Mouse (Mus musculus): Measurements from ENCODE around the gene Tldc2.

The Tldc2 gene

DNA sequence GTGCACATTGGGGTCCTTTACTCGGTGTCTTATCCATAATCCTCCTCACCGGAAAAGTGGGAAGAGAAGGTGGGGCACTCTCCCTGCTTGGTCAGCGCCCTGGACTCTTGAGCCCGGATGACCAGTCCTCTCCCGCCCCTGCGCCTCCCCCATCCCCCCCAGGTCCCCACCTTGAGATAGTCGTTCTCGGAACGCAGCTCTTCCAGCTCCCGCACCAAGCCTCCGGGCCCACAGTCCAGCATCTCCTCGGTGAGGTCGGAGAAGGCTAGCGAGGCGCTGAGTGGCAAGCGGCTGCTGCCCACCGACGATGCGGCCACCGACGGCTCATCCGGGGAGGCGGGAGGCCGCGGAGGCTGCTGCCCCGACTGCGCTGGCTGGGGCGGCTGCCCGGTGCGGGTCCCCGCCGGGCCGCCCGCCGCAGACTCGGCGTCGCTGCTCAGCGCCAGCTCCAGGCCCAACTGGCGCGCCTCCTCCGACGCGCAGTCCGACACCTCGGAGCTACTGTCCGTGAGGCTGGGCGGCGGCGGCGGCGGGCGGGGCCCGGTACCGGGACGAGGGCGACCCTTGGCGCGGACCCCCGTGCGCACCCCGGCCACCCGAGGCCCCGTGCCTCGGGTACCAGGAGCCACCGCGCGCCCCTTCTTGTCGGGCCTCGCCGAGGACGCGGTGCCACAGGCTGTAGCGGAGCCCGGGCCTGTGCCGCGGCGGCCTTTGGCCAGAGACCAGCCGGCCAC is 8.6 kb upstream of the Tldc2 start:
- no peak for DNase-seq (ENCODE audit: low read depth, low spot score)

DNA sequence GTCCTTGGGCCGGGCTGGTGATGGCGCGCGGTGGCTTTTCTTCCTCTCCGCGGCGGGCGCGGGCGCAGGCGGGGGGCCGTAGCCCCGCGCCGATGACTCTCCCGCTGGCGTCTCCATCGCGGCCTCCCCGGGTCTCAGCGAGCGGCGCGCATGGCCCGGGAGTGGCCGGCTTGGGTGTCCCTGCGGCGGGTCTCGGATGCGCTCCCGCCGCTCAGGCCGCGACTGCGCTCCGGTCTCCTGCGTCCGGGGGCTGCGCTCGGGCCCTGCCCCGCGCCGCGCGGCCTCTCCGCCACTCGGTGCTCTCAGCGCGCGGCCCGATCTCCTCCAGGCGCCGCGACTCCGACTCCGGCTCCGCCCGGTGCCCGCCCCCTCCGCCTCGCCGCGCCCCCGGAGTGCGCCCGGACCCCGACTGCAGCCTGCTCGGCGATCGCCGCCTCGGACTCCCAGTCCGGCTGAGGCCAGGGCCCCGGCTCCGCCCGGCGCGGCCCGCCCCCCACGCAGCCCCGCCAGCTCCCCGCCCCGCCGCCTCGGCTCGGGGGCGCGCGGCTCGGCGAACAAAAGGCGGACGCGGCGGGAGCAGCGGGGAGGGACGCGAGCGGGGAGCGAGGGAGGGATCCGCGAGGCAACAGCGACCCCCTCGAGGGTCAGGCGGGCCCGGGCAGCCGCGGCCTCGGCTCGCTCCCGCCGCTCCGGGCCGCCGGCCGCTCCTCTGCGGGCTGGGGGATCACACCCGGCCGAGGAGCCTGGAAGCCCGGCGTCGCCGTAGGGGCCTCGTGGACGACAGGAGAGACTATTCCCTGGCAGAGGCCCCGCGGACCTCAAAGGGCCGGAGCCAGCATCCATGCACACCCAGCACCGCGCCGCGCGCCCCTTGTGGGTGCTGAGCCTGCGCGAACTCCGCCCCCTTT is 7.8 kb upstream of the Tldc2 start, which contains the start of gene Soga1:
Gene Soga1 (minus strand): TSS at position 462 of the 908 bp plus-strand sequence.
- peak; percentile 89 for DNase-seq (ENCODE audit: low read depth, low spot score)

DNA sequence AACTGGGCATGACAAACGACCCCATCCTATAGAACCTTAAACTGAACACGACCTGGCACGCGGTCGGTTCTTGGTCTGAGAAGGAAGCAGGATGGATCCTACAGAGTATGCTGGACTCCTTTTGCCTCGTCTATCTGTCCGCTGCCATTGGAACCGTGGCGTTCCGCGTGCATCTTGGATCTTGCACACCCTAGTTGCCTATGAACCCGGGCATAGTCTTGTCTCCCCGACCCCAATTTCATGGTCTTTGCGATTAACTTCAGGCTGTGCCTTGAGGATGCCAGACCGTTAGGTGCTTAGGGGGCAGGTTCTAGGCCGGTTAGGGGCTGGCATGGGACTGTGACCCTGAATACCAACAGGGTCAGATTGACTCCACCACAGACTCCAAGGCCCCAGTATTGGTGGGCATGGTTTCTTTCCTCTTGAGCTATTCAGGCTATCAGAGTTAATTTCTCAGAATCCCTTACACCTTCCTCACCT is 7.1 kb upstream of the Tldc2 start:
- DNase-seq (ENCODE audit: low read depth, low spot score), result no peak

DNA sequence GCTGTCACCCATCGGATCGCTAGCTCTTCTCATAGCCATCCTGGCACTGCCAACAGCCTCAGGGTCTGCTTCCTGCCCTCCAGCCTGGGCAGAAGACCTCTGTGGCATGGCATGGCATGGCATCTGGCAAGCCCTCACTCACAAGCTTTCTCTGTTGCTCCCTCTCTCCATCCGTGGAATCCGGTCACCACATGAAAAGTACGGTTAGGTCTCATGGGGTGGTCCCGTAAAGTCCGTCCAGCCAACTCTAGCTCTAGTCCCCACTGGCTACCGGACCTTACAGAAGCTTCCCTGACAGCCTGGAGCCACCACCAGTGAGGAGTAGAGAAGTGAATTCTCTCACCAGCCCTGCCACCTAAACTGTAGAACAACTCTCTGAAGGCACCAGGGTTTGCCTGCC is 5.5 kb upstream of the Tldc2 start:
- no peak for DNase-seq (ENCODE audit: low read depth, low spot score)

DNA sequence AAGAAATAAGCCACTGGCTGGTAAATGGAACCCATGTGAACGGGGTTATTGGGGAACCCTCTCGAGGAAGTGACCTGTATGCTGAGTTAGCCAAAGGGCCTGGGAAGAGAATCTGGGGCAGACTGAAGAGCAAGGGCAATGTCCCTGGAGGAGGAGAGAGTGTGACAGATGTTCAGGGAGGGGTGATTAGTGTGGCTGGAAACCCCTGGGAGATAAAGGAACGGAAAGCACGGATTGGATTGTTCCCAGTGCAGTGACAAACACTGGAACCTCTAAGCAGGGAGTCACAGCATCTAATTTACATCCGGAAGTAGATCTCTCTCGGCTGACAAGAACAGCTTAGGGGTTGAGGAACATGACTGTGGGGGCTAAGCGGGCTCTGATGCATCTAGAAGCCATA is 4.9 kb upstream of the Tldc2 start:
- DNase-seq (ENCODE audit: low read depth, low spot score), result peak; percentile 28

DNA sequence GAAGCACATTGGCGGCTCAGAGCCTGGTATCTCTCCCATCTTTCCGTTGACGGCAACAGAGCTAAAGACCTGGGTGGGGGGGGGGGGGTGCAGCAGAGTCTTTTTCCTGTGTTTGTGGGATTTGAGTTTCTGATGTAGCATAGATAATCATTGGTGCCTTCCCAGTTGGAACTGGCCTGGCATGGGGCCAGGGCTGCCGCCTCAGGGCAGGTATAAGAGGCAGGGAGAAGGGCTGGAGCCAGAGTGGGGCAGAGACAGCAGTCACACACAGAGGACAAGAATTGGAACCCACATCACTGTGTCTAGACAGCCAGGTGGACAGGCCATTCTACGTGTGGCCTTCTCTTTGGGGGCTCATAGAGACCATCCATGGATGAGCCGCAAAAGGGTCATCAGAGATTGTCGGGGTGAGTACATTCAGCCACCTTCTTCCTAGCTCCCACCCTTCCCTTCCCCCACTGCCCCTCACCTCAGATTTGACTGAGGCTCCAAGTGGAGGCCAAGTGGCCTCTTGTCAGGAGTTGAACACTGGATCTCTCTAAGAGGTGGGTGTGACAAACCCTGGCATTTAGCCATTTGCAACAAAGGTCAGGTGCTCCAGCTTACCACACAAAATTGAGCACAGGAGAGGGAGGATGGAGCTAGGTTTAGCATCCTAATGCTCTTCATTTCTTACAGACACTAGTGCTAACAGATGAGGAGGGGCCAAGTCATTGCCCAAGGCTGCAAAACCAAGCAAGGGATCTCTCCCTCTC is 1.8 kb upstream of the Tldc2 start:
- no peak for DNase-seq (ENCODE audit: low read depth, low spot score)

DNA sequence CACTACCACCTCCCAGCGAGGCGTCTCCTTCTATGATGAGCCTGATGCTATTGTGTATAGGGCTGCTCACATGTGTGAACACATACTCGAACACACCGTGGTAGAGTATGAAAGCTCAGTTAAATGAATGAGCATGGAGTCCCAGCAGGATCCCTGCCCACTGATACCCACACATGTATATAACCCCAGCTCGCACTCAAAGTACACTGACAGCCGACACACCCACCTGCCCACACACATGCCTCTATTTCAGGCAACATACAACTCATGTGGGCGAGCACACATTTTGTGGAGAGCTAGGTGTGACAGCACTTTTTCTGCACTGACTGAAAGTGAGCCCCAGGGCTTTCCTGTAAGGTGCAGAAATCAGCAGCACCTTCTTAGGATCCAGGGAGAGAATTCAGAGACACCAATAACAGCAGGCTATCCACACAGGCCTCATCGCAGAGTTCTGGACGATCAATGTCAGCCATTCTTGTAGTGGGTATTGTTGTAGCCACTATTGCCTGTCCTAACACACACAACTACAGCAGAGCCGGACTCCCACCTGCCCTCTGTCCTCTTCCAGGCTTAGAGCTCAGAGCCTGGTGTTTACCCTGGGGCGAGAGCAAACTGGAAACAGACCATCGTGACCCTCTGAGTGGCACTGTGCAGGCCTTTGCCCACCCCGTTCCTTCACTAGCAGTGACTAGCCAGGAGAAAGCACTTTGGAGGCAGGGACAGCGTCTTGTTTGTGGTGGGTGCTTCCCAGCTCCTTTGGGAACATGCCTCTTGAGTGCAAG is 872 bp downstream of the Tldc2 start:
- no peak for DNase-seq (ENCODE audit: low read depth, low spot score)

DNA sequence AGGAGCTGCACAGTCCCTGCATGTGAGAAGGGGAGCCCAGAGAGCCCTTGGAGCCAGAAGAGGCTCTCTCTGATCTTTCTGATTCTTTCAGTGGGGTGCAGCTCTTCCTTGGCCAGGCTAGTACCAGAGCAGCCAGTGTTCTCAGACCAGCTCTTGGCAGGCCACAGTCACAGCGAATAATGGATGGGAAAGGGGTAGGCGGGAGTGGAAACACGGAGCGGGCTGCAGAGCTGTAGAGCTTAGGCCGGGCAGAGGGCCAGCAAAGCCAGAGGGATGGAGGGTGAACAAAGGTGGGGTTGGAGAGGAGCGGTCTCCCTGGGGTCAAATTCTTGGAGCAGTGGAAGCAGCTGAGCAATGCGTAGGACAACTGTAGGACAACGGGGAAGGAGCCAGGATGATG is 5.2 kb downstream of the Tldc2 start:
- DNase-seq (ENCODE audit: low read depth, low spot score), result no peak

DNA sequence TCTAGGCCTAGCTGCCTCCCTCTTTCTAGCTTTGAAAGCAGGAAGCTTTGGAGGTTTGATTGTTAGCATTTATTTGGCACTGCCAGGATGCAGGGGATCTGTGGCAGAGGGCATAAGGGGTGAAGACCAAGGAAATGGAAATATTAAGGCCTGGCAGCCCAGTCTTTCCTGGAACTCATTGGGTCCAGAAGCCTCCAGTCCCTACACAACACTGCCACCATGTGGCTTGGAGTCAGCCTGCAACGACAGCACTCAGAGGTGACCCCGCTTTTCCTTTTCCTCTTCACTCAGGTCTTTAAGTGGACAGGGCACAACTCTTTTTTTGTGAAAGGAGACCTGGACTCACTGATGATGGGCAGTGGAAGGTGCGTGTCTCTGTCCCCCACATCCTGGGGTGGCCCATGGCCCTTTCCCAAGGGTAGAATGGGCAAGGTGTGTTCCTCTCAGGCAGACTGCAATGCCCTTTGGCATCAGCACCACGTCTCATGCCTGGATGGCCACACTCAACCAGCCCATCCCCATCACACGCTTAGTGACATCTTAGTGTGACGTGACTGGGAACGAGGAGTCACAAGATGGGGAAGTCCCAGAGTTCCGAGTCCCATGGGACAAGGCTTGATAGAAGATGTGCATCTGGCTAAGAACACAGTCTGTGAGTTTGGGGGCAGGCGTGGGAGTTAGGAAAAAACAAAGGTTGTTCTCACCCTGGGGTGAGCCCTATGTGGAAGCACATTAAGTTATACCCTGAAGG is 8.3 kb downstream of the Tldc2 start:
- DNase-seq (ENCODE audit: low read depth, low spot score), result peak; percentile 68

DNA sequence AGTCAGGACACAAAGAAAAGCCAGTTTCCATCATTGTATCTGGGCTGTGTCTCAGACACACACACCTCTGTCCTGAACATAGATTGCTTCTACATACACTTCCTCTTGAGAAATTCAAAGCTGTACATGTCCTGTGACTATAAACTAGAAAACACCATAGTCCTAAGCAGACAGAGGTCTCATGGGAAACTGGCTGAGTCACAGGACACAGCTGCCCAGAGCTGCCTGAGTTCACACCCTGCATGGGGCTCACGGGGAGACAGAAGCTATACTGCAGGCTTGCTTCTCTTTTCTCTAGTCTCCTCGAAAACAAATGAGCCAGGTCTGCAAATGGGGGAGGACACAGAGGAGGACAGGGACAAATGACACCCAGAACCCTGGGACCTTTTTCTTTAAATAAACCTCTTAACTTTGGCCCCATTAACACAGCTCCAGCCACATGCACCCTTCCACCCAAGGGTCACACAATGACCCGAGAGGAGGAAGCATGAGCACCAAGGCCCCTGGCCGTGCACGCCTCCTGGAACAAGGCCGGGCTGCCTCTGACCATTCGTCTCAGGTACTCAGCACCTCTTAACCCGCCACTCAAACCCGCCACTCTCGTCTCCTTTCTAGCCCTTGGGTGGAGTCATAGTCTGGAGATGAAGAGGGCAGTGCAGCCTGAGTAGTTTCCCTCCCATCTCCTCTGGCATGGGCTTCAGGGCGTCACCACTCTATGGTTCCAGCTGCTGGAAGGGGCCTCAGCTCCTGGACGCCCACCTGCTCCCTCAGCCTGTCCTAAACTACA is 12.9 kb downstream of the Tldc2 start:
- no peak for DNase-seq (ENCODE audit: low read depth, low spot score)

DNA sequence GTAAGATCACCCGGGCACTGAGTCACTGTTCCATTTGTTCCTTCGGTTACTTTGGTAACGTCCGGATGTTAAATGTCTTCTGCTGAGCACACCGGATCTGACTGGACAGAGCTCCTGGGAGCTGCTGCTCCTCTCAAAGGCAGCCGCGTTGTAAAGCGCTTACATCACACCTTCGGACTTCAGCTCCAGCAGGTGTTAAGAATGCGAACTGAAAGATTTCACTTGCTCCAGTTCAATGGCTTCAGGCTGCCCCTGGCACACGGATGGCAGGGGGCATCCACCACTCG is 13.4 kb downstream of the Tldc2 start:
- no peak for DNase-seq (ENCODE audit: low read depth, low spot score)

DNA sequence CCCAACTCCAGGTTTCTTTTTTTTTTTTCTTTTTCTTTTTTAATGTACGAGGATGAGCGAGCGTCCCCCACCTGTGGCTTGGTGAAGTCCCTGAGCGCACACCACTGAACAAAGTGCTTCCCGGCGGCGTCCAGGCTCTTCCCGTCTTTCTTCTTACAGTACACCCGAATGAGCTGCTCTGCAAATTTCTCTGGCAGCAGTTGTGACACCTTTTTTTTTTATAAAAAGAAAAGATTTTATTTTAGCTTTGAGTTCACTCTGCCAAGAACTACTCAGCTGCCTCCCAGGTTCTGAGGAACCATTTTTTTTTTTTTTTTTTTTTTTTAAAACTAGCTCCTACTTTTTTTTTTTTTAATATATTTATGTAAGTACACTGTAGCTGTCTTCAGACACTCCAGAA is 14.8 kb downstream of the Tldc2 start:
- DNase-seq (ENCODE audit: low read depth, low spot score), result no peak

DNA sequence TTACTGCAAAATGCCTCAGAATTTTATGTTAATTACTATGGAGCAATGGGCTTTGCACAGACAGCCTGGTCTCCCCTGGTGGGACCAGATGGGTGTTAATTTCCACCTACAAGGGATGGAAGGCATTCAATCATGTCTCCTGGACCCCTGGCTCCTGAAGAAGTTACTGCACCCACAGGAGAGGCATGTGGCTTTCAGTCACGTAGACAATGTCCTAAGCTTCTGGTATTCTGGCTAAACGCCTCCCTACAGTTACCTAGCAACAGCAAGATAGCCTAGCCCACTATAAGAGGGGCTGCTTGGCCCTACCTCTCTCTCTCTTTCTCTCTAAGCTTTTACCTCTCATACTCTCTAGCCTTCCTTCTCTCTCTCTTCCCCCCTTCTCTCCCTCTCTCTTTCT is 15.4 kb downstream of the Tldc2 start:
- no peak for DNase-seq (ENCODE audit: low read depth, low spot score)

DNA sequence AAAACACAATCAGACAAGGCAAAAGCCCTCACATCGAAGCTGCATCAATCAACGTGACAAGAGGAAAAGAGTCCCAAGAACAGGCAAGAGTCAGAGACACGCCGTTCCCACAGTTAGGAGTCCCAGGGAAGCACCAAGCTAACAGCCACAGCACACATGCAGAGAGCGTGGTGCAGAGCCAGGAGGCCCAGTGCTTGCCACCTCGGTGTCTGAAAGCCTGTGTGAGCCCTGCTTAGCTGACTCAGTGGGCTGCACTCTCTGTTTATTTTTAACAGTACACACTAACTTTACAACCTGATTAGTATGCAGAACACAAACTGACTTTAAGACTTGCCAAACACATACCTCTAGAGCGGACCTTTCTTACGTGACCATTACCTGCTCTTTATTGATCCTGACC is 17.6 kb downstream of the Tldc2 start:
- no peak for DNase-seq (ENCODE audit: low read depth, low spot score)

DNA sequence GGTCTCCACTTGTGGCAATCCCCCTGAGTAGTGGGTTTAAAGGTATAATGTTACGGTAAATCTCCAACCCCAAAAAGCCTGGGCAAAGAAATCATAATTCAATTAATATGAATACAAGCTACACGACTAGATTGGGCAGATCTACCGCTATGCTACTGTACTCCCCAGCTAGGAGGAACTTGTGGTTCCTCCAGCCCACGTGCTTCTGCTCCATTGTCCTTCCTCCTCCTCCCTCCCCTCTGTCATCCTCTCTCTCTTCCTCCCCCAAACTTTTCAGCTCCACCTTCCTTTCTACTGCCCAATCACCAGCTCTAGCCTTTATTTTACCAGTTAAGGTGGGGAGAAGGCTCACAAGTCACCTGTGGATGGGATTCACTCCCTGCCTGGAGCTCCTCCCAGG is 21.4 kb downstream of the Tldc2 start:
- no peak for DNase-seq (ENCODE audit: low read depth, low spot score)

DNA sequence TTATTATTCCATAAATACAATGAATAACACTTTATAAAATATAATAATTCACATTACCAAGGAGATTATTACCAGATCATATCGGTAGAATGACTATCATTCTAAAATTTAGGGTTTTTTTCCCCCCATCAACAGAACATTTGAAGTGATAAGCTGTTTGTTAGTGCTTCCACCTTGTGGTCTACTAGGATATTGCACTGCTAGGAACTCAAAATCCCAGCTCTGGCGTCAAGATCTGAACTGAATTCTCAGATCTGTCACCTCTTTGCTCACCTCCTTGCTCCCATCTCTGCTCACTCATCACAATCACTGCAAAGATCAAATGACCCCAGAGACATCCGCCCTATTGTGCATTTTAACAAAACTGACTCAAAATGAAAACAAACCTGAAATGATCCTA is 30.1 kb downstream of the Tldc2 start:
- DNase-seq (ENCODE audit: low read depth, low spot score), result peak; percentile 59

DNA sequence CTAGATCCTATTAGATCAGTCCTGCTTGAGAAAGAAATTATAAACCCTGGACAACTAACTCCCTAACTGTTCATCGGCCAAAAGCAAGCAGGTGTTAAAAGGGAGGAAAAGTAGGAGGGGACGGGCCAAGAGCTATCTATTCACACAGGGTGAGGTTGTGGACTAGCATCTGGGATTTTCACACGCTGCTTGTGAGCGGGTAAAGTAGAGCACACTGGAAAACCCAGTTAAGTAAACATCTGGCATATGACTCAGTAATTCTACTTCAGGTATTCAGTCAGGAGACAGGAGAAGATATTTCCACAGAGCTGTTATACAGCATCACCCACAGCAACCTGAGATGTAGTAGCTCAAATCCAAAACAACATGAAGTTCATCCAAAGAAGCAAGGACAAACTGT is 31.7 kb downstream of the Tldc2 start:
- DNase-seq (ENCODE audit: low read depth, low spot score), result no peak

DNA sequence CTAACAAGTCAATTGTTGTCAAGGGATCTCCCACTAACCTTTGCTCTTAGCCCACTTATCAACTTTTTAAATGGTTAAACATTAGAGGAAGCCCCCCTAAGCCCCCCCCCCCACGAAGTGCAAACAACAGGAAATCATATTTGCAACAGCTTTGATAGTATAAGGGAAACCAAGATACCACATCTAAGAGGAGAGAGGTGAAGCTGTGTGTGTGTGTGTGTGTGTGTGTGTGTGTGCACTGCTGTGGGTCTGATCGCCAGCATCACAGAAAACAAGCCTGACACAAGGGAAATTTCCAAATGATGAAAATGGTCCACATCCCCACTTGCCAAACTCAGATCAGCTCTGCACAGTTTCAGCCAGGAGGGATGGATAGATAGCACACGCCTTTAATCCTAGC is 32.2 kb downstream of the Tldc2 start:
- DNase-seq (ENCODE audit: low read depth, low spot score), result no peak

DNA sequence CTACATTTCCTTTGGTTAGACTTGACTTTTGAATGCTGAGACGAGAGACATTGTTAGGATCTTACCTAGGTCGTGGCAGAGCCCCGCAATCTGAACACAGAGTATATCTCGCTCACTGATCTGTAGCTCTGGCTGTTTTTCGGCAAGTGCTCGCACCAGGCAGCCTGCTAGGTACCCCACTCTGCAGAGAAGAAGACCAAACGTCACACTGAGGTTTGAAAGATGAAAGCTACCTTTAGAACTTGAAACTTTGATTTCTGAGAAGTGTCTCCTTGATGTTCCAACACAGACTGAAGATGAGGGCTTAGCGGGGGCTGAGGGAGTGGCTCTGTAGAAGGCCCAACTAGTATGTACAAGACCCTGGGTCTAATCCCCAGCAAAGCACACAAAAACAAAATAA is 34.9 kb downstream of the Tldc2 start:
- no peak for DNase-seq (ENCODE audit: low read depth, low spot score)

DNA sequence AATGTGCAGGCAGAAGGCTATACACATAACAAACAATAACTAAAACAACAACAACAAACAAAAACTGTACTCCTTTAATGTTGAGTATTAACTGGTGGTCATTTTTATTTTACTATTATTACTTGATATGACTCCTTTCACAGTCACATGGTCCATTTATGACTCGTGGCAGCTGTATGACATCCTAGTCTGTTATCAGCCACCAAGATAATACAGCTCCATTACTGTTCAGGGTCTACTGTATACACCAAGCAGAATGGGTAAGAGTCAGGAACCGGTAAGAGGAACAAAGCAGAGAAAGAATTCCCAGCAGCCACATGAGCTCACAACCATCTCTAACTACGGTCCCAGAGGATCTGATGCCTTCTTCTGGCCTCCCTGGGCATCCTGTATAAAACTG is 38.4 kb downstream of the Tldc2 start:
- no peak for DNase-seq (ENCODE audit: low read depth, low spot score)

All from mesoderm, embryonic 11.5 days (tissue).